Mouse (Mus musculus) kidney, embryonic 16.5 days (tissue): ENCODE results near the gene Gm20388. TPM values are rescaled to one million over a fixed set of nuclear protein-coding genes. Genes with fewer than 3 reads are reported as not detected.

Experiments
- ATAC-seq: fragments of 200-750 bp; cut with Nextera tagmentation; 2 replicates; pipeline ENCODE4 v1.8.0; 2017; ENCODE audit warnings: moderate TSS enrichment; ENCODE audit not compliant: low FRiP score, low TSS enrichment
- H3K27ac ChIP-seq: fragments of 300-500 bp; sonication (generic); 2 replicates; pipeline ENCODE4 v1.5.1; 2014; ENCODE audit warnings: low read length
- H3K27me3 ChIP-seq: fragments of 300-500 bp; sonication (generic); 2 replicates; pipeline ENCODE4 v1.6.1; 2014; ENCODE audit warnings: low read length, control low read depth, mixed read lengths; ENCODE audit not compliant: insufficient read depth
- H3K36me3 ChIP-seq: fragments of 300-500 bp; sonication (generic); 2 replicates; pipeline ENCODE4 v1.6.1; 2014; ENCODE audit warnings: low read length, control low read depth, mixed read lengths; ENCODE audit not compliant: insufficient read depth
- H3K4me1 ChIP-seq: fragments of 300-500 bp; sonication (generic); 2 replicates; pipeline ENCODE4 v1.6.1; 2014; ENCODE audit warnings: low read length, control low read depth, mixed read lengths; ENCODE audit not compliant: insufficient read depth
- H3K4me2 ChIP-seq: fragments of 300-500 bp; sonication (generic); replicated peaks from 2 replicates; pipeline ENCODE4 v1.6.1; 2014; ENCODE audit warnings: low read depth, low read length
- H3K4me3 ChIP-seq: fragments of 300-500 bp; sonication (generic); 2 replicates; pipeline ENCODE4 v1.5.1; 2014; ENCODE audit warnings: mild to moderate bottlenecking, low read length
- H3K9ac ChIP-seq: fragments of 300-500 bp; sonication (generic); replicated peaks from 2 replicates; pipeline ENCODE4 v1.6.1; 2014; ENCODE audit warnings: low read length
- H3K9me3 ChIP-seq: fragments of 300-500 bp; sonication (generic); 2 replicates; pipeline ENCODE4 v1.6.1; 2016; ENCODE audit warnings: low read length, control low read depth
- WGBS: fragments of 180-500 bp; shearing (Covaris S2); extraction: QIAGEN DNeasy Blood & Tissue Kit; methylation state at CpG from one replicate; pipeline ENCODE4 v1.1.7; 2014; 5-methylcytosine and 5-hydroxymethylcytosine counted together
- polyA plus RNA-seq: library from polyadenylated mRNA; unstranded; fragments of >200 nt; fragmentation: Nextera tagmentation; extraction: Ambion mirVana; gene quantifications from 2 replicates; pipeline ENCODE4 v1.2.1, GENCODE M21; 2015

Gm20388 gene
- polyA plus RNA-seq, 1 experiment from 2014 or later: 7.7 TPM

DNA sequence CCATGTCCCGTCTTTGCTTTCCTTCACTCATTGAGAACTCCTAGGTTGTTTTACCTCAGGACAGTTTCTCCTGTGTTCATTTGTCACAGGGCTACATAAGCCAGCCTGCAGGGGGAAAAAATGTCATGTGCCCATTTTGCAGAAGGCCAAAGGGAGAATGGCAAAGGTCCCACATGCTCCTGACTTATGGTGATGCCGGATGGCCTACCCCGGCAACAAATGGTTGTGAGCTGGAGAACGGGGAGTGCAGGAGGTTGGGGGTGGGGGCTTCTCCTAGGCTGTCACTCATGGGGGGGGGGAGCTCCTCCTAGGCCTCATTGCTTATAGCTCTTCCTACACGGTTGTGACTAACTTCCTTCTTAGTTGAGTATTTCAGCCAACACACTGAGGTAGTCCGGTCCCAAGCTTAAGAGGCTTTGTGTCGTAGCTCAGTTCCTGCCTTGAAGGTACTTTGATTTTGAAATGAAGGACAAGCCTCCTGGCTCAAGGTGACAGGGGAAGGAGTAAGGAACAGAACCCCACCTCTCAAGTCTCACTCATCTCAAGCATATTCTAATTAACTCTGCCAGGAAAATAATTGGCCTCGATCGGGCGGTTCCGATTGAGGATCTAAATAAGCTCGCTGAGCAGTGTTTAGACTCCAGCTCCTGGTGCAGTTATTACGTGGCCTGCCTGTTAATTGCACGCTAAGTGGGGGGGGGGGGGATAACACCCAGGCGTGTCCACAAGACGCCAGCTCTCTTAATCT, 4233.4 kb downstream of the Gm20388 start:
- no peak for ATAC-seq
- WGBS: 70% methylated on average over 16 of the region's 16 CpGs
- Histone ChIP-seq H3K27ac (no peak overlapping the region), H3K27me3 (no peaks in the 10 kb centered on the region), H3K4me3 (no peak overlapping the region), H3K4me1 (peaks cover 20% of the 10 kb centered on the region), H3K9me3 (no peaks in the 10 kb centered on the region), H3K4me2 (no peak overlapping the region), H3K36me3 (no peaks in the 10 kb centered on the region), H3K9ac (no peak overlapping the region)

DNA sequence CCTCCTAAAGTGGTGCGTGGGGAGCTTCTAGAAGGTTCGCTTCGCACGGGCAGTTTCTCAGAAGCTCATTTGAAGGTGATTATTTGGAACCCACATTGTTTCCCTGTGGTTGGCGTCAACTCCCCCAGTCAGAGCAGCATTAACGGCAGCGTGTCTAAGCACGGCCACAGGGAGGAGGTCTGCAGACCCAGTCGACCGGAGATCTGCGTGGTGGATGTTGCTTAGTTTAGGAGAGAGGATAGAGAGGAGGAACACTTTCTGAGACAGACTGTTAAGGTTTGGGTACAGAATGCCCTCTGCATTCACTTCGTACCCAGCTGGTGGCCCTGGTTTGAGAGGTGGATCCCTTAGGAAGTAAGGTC, 4234.0 kb downstream of the Gm20388 start:
- no peak overlapping the region for H3K27ac ChIP-seq
- no peak overlapping the region for H3K9ac ChIP-seq
- 54% methylated on average over 12 of the region's 12 CpGs for WGBS
- H3K4me3 ChIP-seq: no peak overlapping the region
- no peaks in the 10 kb centered on the region for H3K36me3 ChIP-seq
- ATAC-seq: no peak
- H3K4me1 ChIP-seq: peaks cover 20% of the 10 kb centered on the region
- no peaks in the 10 kb centered on the region for H3K27me3 ChIP-seq
- no peak overlapping the region for H3K4me2 ChIP-seq
- no peaks in the 10 kb centered on the region for H3K9me3 ChIP-seq

DNA sequence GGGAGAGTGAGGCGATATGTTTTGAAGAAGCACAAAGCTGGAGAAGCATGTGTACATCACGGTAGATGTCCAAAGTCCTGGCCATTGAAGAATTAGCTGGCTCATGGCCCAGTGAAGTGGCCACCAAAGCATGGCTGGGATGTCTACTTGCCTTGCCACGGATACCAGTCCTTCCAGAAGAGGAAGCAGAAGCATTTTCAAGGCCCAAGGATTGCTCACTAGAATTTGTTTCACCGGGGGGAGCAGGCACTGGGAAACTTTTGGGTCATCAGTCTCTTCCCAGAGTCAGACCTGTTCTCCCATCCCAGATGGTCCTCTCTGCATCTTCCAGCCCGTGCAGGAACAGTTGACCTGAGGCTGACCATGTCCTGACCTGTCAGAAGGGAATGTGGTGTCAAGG, 4235.6 kb downstream of the Gm20388 start:
- Histone ChIP-seq H3K9ac (no peak overlapping the region), H3K27me3 (no peaks in the 10 kb centered on the region), H3K9me3 (no peaks in the 10 kb centered on the region), H3K27ac (no peak overlapping the region), H3K4me1 (peaks cover 7% of the 10 kb centered on the region; the same call in 1 of the 2 replicates), H3K4me3 (no peak overlapping the region), H3K36me3 (no peaks in the 10 kb centered on the region), H3K4me2 (no peak overlapping the region)
- ATAC-seq: no peak
- 82% methylated on average over 5 of the region's 5 CpGs for WGBS

DNA sequence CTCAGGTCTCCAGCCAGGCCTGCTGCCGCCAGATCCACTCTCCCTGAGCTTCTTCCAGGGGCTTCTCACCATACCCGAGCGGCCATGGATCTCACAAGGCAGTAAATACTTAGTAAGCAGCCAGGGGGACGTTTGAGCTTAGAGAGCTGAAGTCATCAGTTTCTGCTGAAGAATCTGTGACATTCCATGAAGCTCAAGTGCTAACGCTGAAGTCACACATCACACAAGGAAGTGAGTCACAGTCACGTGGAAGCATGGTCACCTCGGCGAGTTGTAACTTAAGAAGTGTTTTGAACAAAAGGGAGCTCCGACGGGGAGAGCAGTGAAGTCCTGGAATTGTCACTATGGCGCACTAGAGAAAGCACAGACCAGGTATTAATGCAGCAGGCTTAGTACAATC, 4239.4 kb downstream of the Gm20388 start:
- H3K4me2 ChIP-seq: no peak overlapping the region
- no peak for ATAC-seq
- H3K4me3 ChIP-seq: no peak overlapping the region
- no peaks in the 10 kb centered on the region for H3K36me3 ChIP-seq
- H3K27ac ChIP-seq: no peak overlapping the region
- H3K4me1 ChIP-seq: no peaks in the 10 kb centered on the region
- no peaks in the 10 kb centered on the region for H3K27me3 ChIP-seq
- H3K9ac ChIP-seq: no peak overlapping the region
- H3K9me3 ChIP-seq: no peaks in the 10 kb centered on the region
- 53% methylated on average over 11 of the region's 11 CpGs for WGBS

DNA sequence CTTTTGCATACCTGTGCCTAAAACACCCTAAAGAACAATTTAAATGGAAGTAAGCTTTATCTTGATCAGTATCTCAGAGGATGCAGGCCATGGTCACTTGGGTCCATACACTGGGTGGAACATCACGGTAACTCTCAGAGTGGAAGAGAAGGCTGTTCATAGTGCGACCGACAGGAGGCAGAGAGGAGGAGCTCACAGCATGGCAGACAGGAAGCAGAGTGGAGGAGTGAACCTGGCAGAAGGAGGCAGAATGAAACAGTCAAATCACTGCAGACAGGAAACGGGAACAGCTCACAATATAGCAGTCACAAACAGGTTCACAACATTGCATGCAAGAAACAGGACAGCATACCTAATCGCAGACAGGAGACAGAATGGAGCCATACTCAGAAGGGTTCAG, 4239.9 kb downstream of the Gm20388 start:
- Histone ChIP-seq H3K27me3 (no peaks in the 10 kb centered on the region), H3K9ac (no peak overlapping the region), H3K36me3 (no peaks in the 10 kb centered on the region), H3K27ac (no peak overlapping the region), H3K4me3 (no peak overlapping the region), H3K4me1 (no peaks in the 10 kb centered on the region), H3K9me3 (no peaks in the 10 kb centered on the region), H3K4me2 (no peak overlapping the region)
- no peak for ATAC-seq
- WGBS: 74% methylated on average over 5 of the region's 5 CpGs

DNA sequence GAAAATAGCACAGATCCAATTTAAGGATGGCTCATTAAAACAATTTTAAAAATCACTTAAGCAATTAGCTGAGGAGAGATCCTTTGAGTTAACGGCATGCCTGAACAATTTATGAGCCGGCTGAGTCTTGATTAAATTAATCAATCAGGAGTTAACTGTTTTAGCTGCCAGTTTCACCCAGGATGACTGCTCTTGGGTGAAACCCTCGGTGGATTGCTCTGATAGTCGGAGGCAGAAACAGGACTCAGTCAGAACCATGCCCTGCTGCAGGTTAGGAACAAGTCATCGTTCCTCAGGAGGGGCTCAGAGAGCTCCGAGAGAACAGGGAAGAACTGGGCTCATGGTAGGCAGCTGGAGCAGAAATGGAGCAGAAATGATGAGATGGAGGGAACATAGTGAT, 4241.2 kb downstream of the Gm20388 start:
- ATAC-seq: no peak
- Histone ChIP-seq H3K4me1 (no peaks in the 10 kb centered on the region), H3K27ac (no peak overlapping the region), H3K9ac (no peak overlapping the region), H3K9me3 (no peaks in the 10 kb centered on the region), H3K27me3 (no peaks in the 10 kb centered on the region), H3K4me3 (no peak overlapping the region), H3K4me2 (no peak overlapping the region), H3K36me3 (no peaks in the 10 kb centered on the region)
- 50% methylated on average over 6 of the region's 6 CpGs for WGBS

DNA sequence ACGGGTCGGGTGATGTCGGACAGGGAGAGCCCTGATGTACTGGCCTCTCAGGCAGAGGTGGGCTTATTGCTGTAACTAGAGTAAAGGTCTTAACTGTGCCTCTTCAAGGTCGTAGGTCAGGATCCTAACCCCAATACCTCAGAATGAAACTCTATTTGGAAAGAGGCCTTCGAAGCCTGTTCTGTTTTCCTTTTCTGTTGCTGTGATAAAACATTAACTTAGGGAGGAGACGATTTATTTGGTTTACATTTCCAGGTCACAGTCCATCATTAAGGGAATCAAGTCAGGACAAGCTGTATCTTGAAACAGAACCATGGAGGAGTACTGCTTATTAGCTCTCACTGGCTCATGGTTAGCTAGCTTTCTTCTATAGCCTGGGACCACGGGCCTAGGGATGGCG, 4242.1 kb downstream of the Gm20388 start:
- Histone ChIP-seq H3K9me3 (no peaks in the 10 kb centered on the region), H3K9ac (no peak overlapping the region), H3K27me3 (no peaks in the 10 kb centered on the region), H3K36me3 (no peaks in the 10 kb centered on the region), H3K4me1 (no peaks in the 10 kb centered on the region), H3K27ac (no peak overlapping the region), H3K4me3 (no peak overlapping the region), H3K4me2 (no peak overlapping the region)
- no peak for ATAC-seq
- WGBS: 51% methylated on average over 8 of the region's 8 CpGs

DNA sequence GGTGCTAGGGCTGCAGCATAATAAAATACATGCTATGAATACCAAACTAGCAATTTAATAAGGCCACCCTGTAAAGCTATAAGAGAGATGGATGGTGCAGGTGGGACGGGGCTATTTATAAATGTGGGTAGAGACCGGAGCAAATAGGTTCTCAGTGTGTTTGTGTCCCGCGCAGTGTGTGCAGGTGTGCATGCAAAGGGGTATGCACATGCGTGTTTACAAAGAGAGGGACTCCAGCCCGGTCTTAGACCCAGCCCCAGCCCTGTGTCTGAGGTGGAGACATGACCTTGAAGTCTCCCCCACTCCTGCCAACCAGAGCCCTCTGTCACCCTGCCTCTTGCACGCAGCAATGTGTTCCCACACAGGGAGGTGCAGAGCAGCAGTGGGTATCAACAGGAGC, 4245.7 kb downstream of the Gm20388 start:
- Histone ChIP-seq H3K27ac (no peak overlapping the region), H3K4me1 (no peaks in the 10 kb centered on the region), H3K9ac (no peak overlapping the region), H3K9me3 (no peaks in the 10 kb centered on the region), H3K36me3 (no peaks in the 10 kb centered on the region), H3K27me3 (no peaks in the 10 kb centered on the region), H3K4me3 (no peak overlapping the region), H3K4me2 (no peak overlapping the region)
- WGBS: 71% methylated on average over 7 of the region's 7 CpGs
- ATAC-seq: no peak

DNA sequence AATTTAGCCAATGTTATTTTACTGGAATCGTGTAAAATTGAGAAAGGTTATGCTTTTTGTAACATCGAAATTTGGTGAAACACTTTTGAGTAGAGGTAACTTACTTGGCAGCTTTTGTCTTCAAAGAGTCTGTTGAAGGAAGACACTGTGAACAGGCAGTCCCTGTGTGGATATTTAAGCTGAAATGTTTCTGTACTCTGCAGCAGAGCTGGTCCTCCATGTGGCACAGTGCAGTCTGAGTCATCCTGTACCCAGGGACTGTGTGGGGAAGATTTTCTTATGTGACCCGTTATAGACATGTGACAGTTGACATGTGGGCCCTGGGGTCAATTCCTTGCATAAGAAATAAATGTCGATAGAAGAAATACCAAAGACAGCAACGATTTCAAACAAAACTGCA, 4251.0 kb downstream of the Gm20388 start:
- no peaks in the 10 kb centered on the region for H3K4me1 ChIP-seq
- 87% methylated on average over 5 of the region's 5 CpGs for WGBS
- no peak for ATAC-seq

DNA sequence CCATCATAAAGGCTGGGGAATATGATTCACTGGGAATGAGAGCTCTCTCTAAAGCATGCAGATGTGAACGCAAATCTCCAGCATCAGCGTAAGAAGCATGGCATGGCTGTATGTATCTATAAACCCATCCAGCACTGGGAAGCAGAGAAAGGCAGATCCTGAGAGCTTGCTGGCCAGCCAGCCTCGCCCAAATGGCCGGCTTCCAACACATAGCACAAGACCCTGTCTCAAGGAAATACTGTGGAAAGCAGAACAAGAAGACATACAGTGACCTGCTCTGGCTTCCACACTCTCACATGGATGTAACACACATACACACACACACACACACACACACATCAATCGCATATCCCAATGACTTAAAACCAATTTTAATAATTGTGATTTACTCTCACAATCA, 4252.6 kb downstream of the Gm20388 start:
- WGBS: 94% methylated on average over 5 of the region's 5 CpGs
- no peak overlapping the region for H3K27ac ChIP-seq
- no peaks in the 10 kb centered on the region for H3K9me3 ChIP-seq
- H3K27me3 ChIP-seq: no peaks in the 10 kb centered on the region
- no peaks in the 10 kb centered on the region for H3K4me1 ChIP-seq
- H3K36me3 ChIP-seq: no peaks in the 10 kb centered on the region
- no peak overlapping the region for H3K4me2 ChIP-seq
- no peak overlapping the region for H3K4me3 ChIP-seq
- no peak for ATAC-seq
- H3K9ac ChIP-seq: no peak overlapping the region

More for the DNA sequence above, 4251.0 kb downstream of the Gm20388 start:
- Histone ChIP-seq H3K9me3 (no peaks in the 10 kb centered on the region), H3K36me3 (no peaks in the 10 kb centered on the region), H3K27ac (no peak overlapping the region), H3K4me2 (no peak overlapping the region), H3K9ac (no peak overlapping the region), H3K4me3 (no peak overlapping the region), H3K27me3 (no peaks in the 10 kb centered on the region)
